Mouse (Mus musculus): Measurements from ENCODE around the gene C87414. TPM values are rescaled to one million over a fixed set of nuclear protein-coding genes. Genes with fewer than 3 reads are reported as not detected.
"Not testable (repeated sequence)": the region's sequence is repeated elsewhere in the genome, so short reads cannot be mapped to it uniquely, and the experiment has no call there.

Gene C87414
- polyA plus RNA-seq (2017; shearing (Covaris generic)): not detected

DNA sequence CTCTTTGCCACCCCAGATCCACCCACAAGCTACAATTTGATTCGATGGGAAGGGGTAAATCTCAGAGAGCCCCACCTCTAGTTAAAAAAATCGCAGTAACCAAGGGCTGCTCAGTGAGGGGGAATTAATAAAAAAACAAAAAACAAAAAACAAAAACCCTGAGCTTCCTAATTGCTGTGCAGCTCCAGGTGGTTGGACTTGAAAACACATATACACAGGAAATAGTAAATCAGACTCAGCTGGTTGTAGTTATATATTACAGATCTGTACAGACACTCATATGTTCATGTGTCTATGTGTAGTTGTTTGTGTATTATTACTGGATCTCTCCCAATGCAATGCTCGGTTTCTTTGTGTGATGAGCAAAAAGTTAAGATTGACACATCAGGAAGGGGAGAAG lies at the start of gene C87414:
C87414 (minus strand) TSS at position 101 of the 400 bp plus-strand sequence.
- ATAC-seq: not testable (repeated sequence)

DNA sequence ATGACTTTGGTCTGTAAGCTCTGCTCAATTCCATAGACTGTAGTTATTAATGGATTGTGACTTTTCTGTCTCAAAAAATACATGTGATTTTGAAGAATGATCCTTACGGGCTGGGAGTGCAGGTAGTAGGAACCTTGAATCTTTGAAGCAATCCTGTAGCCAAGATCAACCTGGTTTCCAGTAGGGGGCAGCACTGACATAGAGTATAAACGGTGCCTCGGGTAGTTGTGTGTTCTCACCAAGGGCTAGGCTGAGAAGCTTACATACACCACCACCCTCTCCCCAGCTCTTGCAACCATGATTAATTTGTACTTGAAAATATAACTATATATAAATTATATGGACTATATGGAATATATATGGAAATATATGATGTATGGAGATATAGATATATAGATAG lies 13.3 kb upstream of the C87414 start:
- not testable (repeated sequence) for ATAC-seq

Other genes starting within 250 kb of the C87414 start
- not detected for gene Gm16427, start 131.4 kb downstream of the C87414 start, polyA plus RNA-seq (2017; shearing (Covaris generic))
- gene Gm7792, start 172.2 kb upstream of the C87414 start, polyA plus RNA-seq (2017; shearing (Covaris generic)): not detected